Mouse (Mus musculus) erythroblast, embryonic 14.5 days (primary cell): Measurements from ENCODE around the gene Plod1.

ENCODE experiments used
- GATA1 ChIP-seq: IDR thresholded peaks from 2 replicates; pipeline ENCODE4 v1.6.1; 2012; ENCODE audit warnings: low read length, inconsistent platforms, mixed read lengths
- TAL1 ChIP-seq: IDR thresholded peaks from 3 replicates; pipeline ENCODE4 v1.6.1; 2012; ENCODE audit warnings: low read length, inconsistent platforms, mixed read lengths

- TF ChIP-seq GATA1 (no peak), TAL1 (no peak)
Measured at GRCm38 (mm10) chr4:147896411-147896810, 40.2 kb downstream of the Plod1 start.
